In the genomic region with DNA sequence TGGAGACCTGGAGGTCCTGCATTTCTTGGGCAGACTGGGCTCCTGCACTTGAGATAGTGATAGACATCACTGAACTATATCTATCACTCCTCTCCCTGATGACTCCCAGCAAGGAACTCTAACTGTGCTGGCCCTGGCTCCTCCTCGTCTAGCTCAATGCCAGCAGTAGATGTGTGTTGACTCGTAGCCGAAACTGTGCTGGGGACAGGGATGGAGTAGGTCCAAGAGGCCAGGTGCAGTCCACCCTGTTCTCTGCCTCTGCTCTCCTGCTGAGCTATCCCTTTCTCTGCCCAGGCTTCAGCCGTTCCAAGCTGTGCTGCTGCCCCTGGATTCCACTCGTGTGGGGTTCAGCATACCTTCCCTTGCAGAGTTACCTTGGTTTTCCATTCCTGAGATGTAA, we compare ENCODE assay signal across 11 mouse cellular contexts.
A peak's percentile ranks its signal among the peaks of the same experiment; 100 is the strongest.
DNase-seq lines count a peak whose midpoint lies in the region; ATAC-seq lines count a peak whose summit lies in the region.
"Had no signal": no experiment of that assay in that cellular context is flagged by ENCODE, and none has a peak within 500 bp of the region (broad histone marks: within the 10 kb centered on the region; RNA-seq: fewer than 3 reads in every experiment).

No protein-coding gene starts in this region.

- peak overlapping the region; percentile 35 for H3K27ac ChIP-seq in lung, embryonic 15.5 days
- H3K27ac ChIP-seq in embryonic facial prominence, embryonic 13.5 days, result peak overlapping the region; percentile 48; the same call in 1 of the 2 replicates
- H3K27ac ChIP-seq: hindbrain, embryonic 13.5 days; layer of hippocampus, adult 2 months; liver, embryonic 15.5 days had no signal

- H3K9me3 ChIP-seq in lung, embryonic 15.5 days, result no peaks in the 10 kb centered on the region
- H3K9me3 ChIP-seq in embryonic facial prominence, embryonic 13.5 days, result no peaks in the 10 kb centered on the region
- H3K9me3 ChIP-seq: hindbrain, embryonic 13.5 days; liver, embryonic 15.5 days had no signal

- no peak overlapping the region for H3K4me2 ChIP-seq in lung, embryonic 15.5 days
- H3K4me2 ChIP-seq in embryonic facial prominence, embryonic 13.5 days, result no peak overlapping the region
- H3K4me2 ChIP-seq: hindbrain, embryonic 13.5 days; liver, embryonic 15.5 days had no signal

- H3K27me3 ChIP-seq in lung, embryonic 15.5 days, result no peaks in the 10 kb centered on the region
- no peaks in the 10 kb centered on the region for H3K27me3 ChIP-seq in embryonic facial prominence, embryonic 13.5 days
- H3K27me3 ChIP-seq: hindbrain, embryonic 13.5 days; liver, embryonic 15.5 days had no signal

- peaks cover 35% of the 10 kb centered on the region for H3K4me1 ChIP-seq in lung, embryonic 15.5 days
- peaks cover 39% of the 10 kb centered on the region for H3K4me1 ChIP-seq in embryonic facial prominence, embryonic 13.5 days

- H3K4me3 ChIP-seq in lung, embryonic 15.5 days, result no peak overlapping the region
- no peak overlapping the region for H3K4me3 ChIP-seq in embryonic facial prominence, embryonic 13.5 days
- H3K4me3 ChIP-seq: hindbrain, embryonic 13.5 days; layer of hippocampus, adult 2 months; liver, embryonic 15.5 days had no signal

- WGBS in lung, embryonic 15.5 days, result 61% methylated on average over 5 of the region's 5 CpGs
- WGBS in embryonic facial prominence, embryonic 13.5 days, result 72% methylated on average over 5 of the region's 5 CpGs

- no peak for ATAC-seq in lung, embryonic 15.5 days (ENCODE audit: borderline replicate concordance, extremely low read depth, low FRiP score, low TSS enrichment)
- ATAC-seq in embryonic facial prominence, embryonic 13.5 days (ENCODE audit: insufficient number of reproducible peaks, insufficient read depth, low FRiP score, low TSS enrichment, low read depth), result no peak

- no peak overlapping the region for H3K9ac ChIP-seq in lung, embryonic 15.5 days
- no peak overlapping the region for H3K9ac ChIP-seq in embryonic facial prominence, embryonic 13.5 days
- H3K9ac ChIP-seq: hindbrain, embryonic 13.5 days; liver, embryonic 15.5 days had no signal

- no peaks in the 10 kb centered on the region for H3K36me3 ChIP-seq in lung, embryonic 15.5 days
- H3K36me3 ChIP-seq in embryonic facial prominence, embryonic 13.5 days, result no peaks in the 10 kb centered on the region
- H3K36me3 ChIP-seq: hindbrain, embryonic 13.5 days; liver, embryonic 15.5 days had no signal

- no peak for DNase-seq in lung, postnatal 25 days (ENCODE audit: low spot score)
- DNase-seq in cerebellum, adult 11 months, result peak; percentile 87
- peak; percentile 67 for DNase-seq in skeletal muscle tissue, adult 2 months (ENCODE audit: low read depth, low spot score)
- no peak for DNase-seq in T-cell, adult 2 months (ENCODE audit: low spot score)
- no peak for DNase-seq in yolk sac, embryonic 10.5 days (ENCODE audit: low spot score)
- DNase-seq: kidney, adult 8-10 months had no signal

Comparison
In these comparisons a context has a peak if more than half of its experiments do, and no peak if none do; other contexts are left out.
1. DNase-seq: peak in cerebellum, adult 11 months (single experiment) and skeletal muscle tissue, adult 2 months (single experiment); none in lung, postnatal 25 days (single experiment), T-cell, adult 2 months (single experiment) and yolk sac, embryonic 10.5 days (single experiment).